8 mouse cellular contexts compared by ENCODE assay signal in genomic region chr5:37027701-37028100, GRCm38 (mm10). TPM values are rescaled to one million over a fixed set of nuclear protein-coding genes. Genes with fewer than 3 reads are reported as not detected.
DNase-seq lines count a peak whose midpoint lies in the region; ATAC-seq and TF ChIP-seq lines count a peak whose summit lies in the region.

No protein-coding gene starts in this region.

- no peak for ATAC-seq in liver, embryonic 12.5 days
- ATAC-seq in erythroblast, adult 5-6 weeks (replicated peaks; ENCODE audit: low FRiP score, poor library complexity, severe bottlenecking): no peak

- H3K4me2 ChIP-seq in liver, embryonic 12.5 days: peak overlapping the region; percentile 72

- no peaks in the 10 kb centered on the region for H3K9me3 ChIP-seq in liver, embryonic 12.5 days (replicated peaks)

- H3K4me3 ChIP-seq in gastrocnemius, adult 2 months: peak overlapping the region; percentile 73
- peak overlapping the region; percentile 61; the same call in 1 of the 2 replicates for H3K4me3 ChIP-seq in spleen, adult 2 months (ENCODE audit: extremely low read depth, insufficient read depth, insufficient read length)
- peak overlapping the region; percentile 50 for H3K4me3 ChIP-seq in liver, embryonic 12.5 days

- no peak overlapping the region for H3K9ac ChIP-seq in liver, embryonic 12.5 days

- peaks cover 13% of the 10 kb centered on the region for H3K27me3 ChIP-seq in spleen, adult 2 months (ENCODE audit: control insufficient read depth, insufficient read depth, low read length)
- H3K27me3 ChIP-seq in liver, embryonic 12.5 days (replicated peaks): peaks cover 84% of the 10 kb centered on the region

- WGBS in spleen, adult 2 months: 21% methylated on average over 13 of the region's 13 CpGs
- WGBS in liver, embryonic 12.5 days (ENCODE audit: insufficient replicate concordance): 15% methylated on average over 13 of the region's 13 CpGs

- no peak for DNase-seq in gastrocnemius, adult 2 months
- no peak for DNase-seq in gastrocnemius, postnatal 14 days
- no peak for DNase-seq in spleen, adult 2 months (ENCODE audit: low read depth in 1 of 2, low spot score in 2 of 2)
- no peak for DNase-seq in spleen, postnatal 36 days (ENCODE audit: low spot score in 2 of 2)
- DNase-seq in adrenal gland, adult (ENCODE audit: inconsistent age in 2 of 2, low spot score in 1 of 2): no peak
- no peak for DNase-seq in spleen, adult 18-20 months

- peaks cover 10% of the 10 kb centered on the region for H3K4me1 ChIP-seq in spleen, adult 2 months (ENCODE audit: control insufficient read depth, insufficient read depth, insufficient read length)
- peaks cover 10% of the 10 kb centered on the region; the same call in 1 of the 2 replicates for H3K4me1 ChIP-seq in liver, embryonic 12.5 days

- no peak for TF ChIP-seq CTCF in gastrocnemius, adult 2 months (IDR thresholded peaks at IDR 0.05)
- TF ChIP-seq CTCF in spleen, adult 2 months (IDR thresholded peaks at IDR 0.05; ENCODE audit: extremely low read depth, insufficient read depth, insufficient read length, insufficient replicate concordance): no peak

- no peak overlapping the region for H3K27ac ChIP-seq in gastrocnemius, adult 2 months
- H3K27ac ChIP-seq in spleen, adult 2 months (ENCODE audit: insufficient read depth, low read length): no peak overlapping the region
- no peak overlapping the region for H3K27ac ChIP-seq in liver, embryonic 12.5 days

- no peak for TF ChIP-seq POLR2A in spleen, adult 2 months (IDR thresholded peaks at IDR 0.05; ENCODE audit: low read depth, low read length)

- intact Hi-C loops in gastrocnemius, adult 2 months (cut with DNase I): no loop called here
- intact Hi-C loops in gastrocnemius, postnatal 14 days (cut with DNase I; ENCODE audit: low total_unique reads): no loop called here

- no peaks in the 10 kb centered on the region for H3K36me3 ChIP-seq in spleen, adult 2 months (ENCODE audit: control insufficient read depth, insufficient read depth, low read length)
- H3K36me3 ChIP-seq in liver, embryonic 12.5 days: no peaks in the 10 kb centered on the region

RNA-seq across cellular contexts. Expression of gene Wfs1, which starts 38.7 kb away (rescaled TPM):
- total RNA-seq in gastrocnemius, adult 2 months (2021): 10 to 100 TPM; 49.9 to 86.0 TPM
- total RNA-seq in gastrocnemius, postnatal 14 days (2021): 10 to 100 TPM; 36.3 to 45.9 TPM
- 7.2 TPM in 2 replicates for polyA plus RNA-seq in spleen, adult 2 months (2012; rRNA removed)
- 1.7 and 2.1 TPM in 2 replicates for polyA plus RNA-seq in liver, embryonic 12.5 days (2016; fragmentation: Nextera tagmentation; extraction: Ambion mirVana)
- not detected in 2 replicates for total RNA-seq in erythroblast, adult 5-6 weeks (2015; ENCODE audit: low replicate concordance)
- total RNA-seq in erythroblast, adult 5-6 weeks (2017; ENCODE audit: low replicate concordance): 0.60 TPM in 1 of 2 replicates, not detected in the other

RNA-seq across cellular contexts. Expression of gene Gm1043, which starts 57.5 kb away (rescaled TPM):
- not detected for total RNA-seq in gastrocnemius, adult 2 months (2021)
- not detected for total RNA-seq in gastrocnemius, postnatal 14 days (2021)
- 2.7 and 3.0 TPM in 2 replicates for polyA plus RNA-seq in spleen, adult 2 months (2012; rRNA removed)
- polyA plus RNA-seq in liver, embryonic 12.5 days (2016; fragmentation: Nextera tagmentation; extraction: Ambion mirVana): not detected in 2 replicates
- not detected in 2 replicates for total RNA-seq in erythroblast, adult 5-6 weeks (2015; ENCODE audit: low replicate concordance)
- total RNA-seq in erythroblast, adult 5-6 weeks (2017; ENCODE audit: low replicate concordance): not detected in 2 replicates

Comparison
In these comparisons a context has a peak if more than half of its experiments do, and no peak if none do; other contexts are left out.
1. RNA of gene Wfs1, which starts 38.7 kb away (total RNA-seq): 49.9 to 86.0 TPM in gastrocnemius, adult 2 months and 36.3 to 45.9 TPM in gastrocnemius, postnatal 14 days; 0.60 TPM in erythroblast, adult 5-6 weeks; every median in the first group is over 10 times any median in the second.
2. Peak in every context shown above with its lines, with median percentiles within 50 percentile points of each other: H3K4me3 ChIP-seq.